Mouse (Mus musculus) myocyte (in vitro differentiated cells): ENCODE measurements around the gene Pnkp. TPM values are rescaled to one million over a fixed set of nuclear protein-coding genes. Genes with fewer than 3 reads are reported as not detected.

Experiments used
- H3K27me3 ChIP-seq: one replicate; pipeline ENCODE4 v1.6.1; 2011; ENCODE audit not compliant: control insufficient read depth, insufficient read depth, insufficient read length
- H3K36me3 ChIP-seq: one replicate; pipeline ENCODE4 v1.6.1; 2011; ENCODE audit not compliant: control insufficient read depth, insufficient read depth
- H3K4me2 ChIP-seq: one replicate; pipeline ENCODE4 v1.6.1; 2011; ENCODE audit warnings: low read depth, control low read depth
- H3K4me3 ChIP-seq: one replicate; pipeline ENCODE4 v1.5.1; 2011; ENCODE audit warnings: mild to moderate bottlenecking, control low read depth, moderate library complexity
- H3K79me2 ChIP-seq: one replicate; pipeline ENCODE4 v1.6.1; 2011; ENCODE audit not compliant: control insufficient read depth, insufficient read depth
- H3ac ChIP-seq: one replicate; pipeline ENCODE4 v1.6.1; 2011; ENCODE audit not compliant: control insufficient read depth, insufficient read length
- CEBPB ChIP-seq: IDR thresholded peaks from 2 replicates; pipeline ENCODE4 v1.6.1; 2011; ENCODE audit warnings: mild to moderate bottlenecking, moderate library complexity; ENCODE audit not compliant: poor library complexity, insufficient read depth, severe bottlenecking
- E2F4 ChIP-seq: IDR thresholded peaks from one replicate; pipeline ENCODE4 v1.6.1; 2011; ENCODE audit warnings: mild to moderate bottlenecking, control low read depth, moderate library complexity; ENCODE audit not compliant: insufficient read depth
- MAX ChIP-seq: IDR thresholded peaks from one replicate; pipeline ENCODE4 v1.6.1; 2011; ENCODE audit warnings: low read depth, mild to moderate bottlenecking, control low read depth
- MYOD1 ChIP-seq, 3 experiments: IDR thresholded peaks; one replicate each; pipeline ENCODE4 v1.6.1; 2011; ENCODE audit warnings: control low read depth in 2 of 3, low read depth in 2 of 3, mild to moderate bottlenecking in 2 of 3, moderate library complexity in 1 of 3; ENCODE audit not compliant: insufficient read length in 2 of 3, control insufficient read depth in 1 of 3
- MYOG ChIP-seq, 3 experiments: IDR thresholded peaks; one replicate each; pipeline ENCODE4 v1.6.1; 2011; ENCODE audit warnings: control low read depth in 2 of 3, low read depth in 2 of 3, mild to moderate bottlenecking in 2 of 3; ENCODE audit not compliant: insufficient read length in 2 of 3, control insufficient read depth in 1 of 3, insufficient read depth in 1 of 3
- POLR2A ChIP-seq: IDR thresholded peaks from one replicate; pipeline ENCODE4 v1.6.1; 2011; ENCODE audit warnings: low read depth, mild to moderate bottlenecking, control low read depth, moderate library complexity; ENCODE audit not compliant: insufficient read length
- POLR2AphosphoS2 ChIP-seq: IDR thresholded peaks from one replicate; pipeline ENCODE4 v1.6.1; 2011; ENCODE audit warnings: low read depth, control low read depth; ENCODE audit not compliant: insufficient read length
- REST ChIP-seq: IDR thresholded peaks from one replicate; pipeline ENCODE4 v1.6.1; 2011; ENCODE audit warnings: mild to moderate bottlenecking, control low read depth, moderate library complexity; ENCODE audit not compliant: insufficient read depth, insufficient read length
- SRF ChIP-seq: IDR thresholded peaks from one replicate; pipeline ENCODE4 v1.6.1; 2011; ENCODE audit warnings: low read depth; ENCODE audit not compliant: control insufficient read depth, insufficient read length
- TCF12 ChIP-seq: IDR thresholded peaks from one replicate; pipeline ENCODE4 v1.6.1; 2011; ENCODE audit warnings: mild to moderate bottlenecking, control low read depth; ENCODE audit not compliant: poor library complexity, insufficient read depth, severe bottlenecking
- TCF3 ChIP-seq: IDR thresholded peaks from one replicate; pipeline ENCODE4 v1.6.1; 2011; ENCODE audit warnings: low read depth, control low read depth; ENCODE audit not compliant: insufficient read length
- USF1 ChIP-seq: IDR thresholded peaks from one replicate; pipeline ENCODE4 v1.6.1; 2011; ENCODE audit warnings: low read depth, mild to moderate bottlenecking, control low read depth, moderate library complexity
- polyA plus RNA-seq: library from polyadenylated mRNA; unstranded; fragments of >200 nt; fragmentation: generic; extraction: Trizol; gene quantifications from one replicate; pipeline ENCODE4 v1.2.1, GENCODE M21; 2012; ENCODE audit warnings: missing spikeins

The Pnkp gene
- polyA plus RNA-seq, 1 experiment: 47.9 TPM

- H3K4me2 ChIP-seq: peak overlapping the region; percentile 72
- peaks cover 7% of the 10 kb centered on the region for H3K36me3 ChIP-seq
- H3ac ChIP-seq: peak overlapping the region; percentile 80
- H3K79me2 ChIP-seq: peaks cover 34% of the 10 kb centered on the region
- H3K4me3 ChIP-seq: peak overlapping the region; percentile 94
- TF ChIP-seq SRF: peak; percentile 32
- no peak for TF ChIP-seq E2F4
- peak; percentile 61 for TF ChIP-seq POLR2A
- peak in 1 of 3 experiments; percentile 14 for TF ChIP-seq MYOD1 (IDR thresholded peaks at IDR 0.05; ENCODE audit: control insufficient read depth in 1 of 3, insufficient read length in 2 of 3, low read depth in 2 of 3)
- peak; percentile 48 for TF ChIP-seq POLR2AphosphoS2
- TF ChIP-seq TCF3: no peak
- no peak for TF ChIP-seq MYOG (IDR thresholded peaks at IDR 0.05; ENCODE audit: control insufficient read depth in 1 of 3, insufficient read depth in 1 of 3, insufficient read length in 2 of 3, low read depth in 2 of 3)
- TF ChIP-seq CEBPB: 0 out of 2 replicates have a peak, but pooled peaks have one; percentile 11
- no peak for TF ChIP-seq REST
- TF ChIP-seq TCF12: no peak
- TF ChIP-seq MAX: peak; percentile 12
- TF ChIP-seq USF1: peak; percentile 46
- H3K27me3 ChIP-seq: no peaks in the 10 kb centered on the region
These were observed 7.4 kb upstream of the Pnkp start for GRCm38 (mm10) chr7:44849416-44850111.

DNA sequence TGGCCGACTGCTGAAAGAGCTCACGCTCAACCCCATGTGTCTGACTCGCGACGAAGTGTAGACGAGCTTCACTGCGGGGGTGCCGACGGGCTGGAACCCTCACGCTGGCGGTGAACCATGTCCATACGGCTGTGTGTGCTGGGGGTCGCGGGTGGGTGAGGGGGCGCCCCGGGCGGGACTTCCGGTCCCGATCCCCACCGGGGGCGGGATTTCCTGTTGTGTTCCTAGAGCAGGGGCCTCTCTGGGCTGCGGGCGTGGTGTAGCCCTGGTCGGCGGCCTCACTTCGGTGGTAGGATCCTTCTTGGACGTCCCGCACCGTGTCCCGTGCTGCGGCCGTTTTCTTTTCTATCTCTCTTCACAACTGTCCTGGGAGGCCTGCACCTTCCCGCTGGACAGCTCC lies 6.8 kb upstream of the Pnkp start:
- Histone ChIP-seq H3K4me2 (peak overlapping the region; percentile 72), H3ac (peak overlapping the region; percentile 80), H3K79me2 (peaks cover 34% of the 10 kb centered on the region), H3K36me3 (peaks cover 7% of the 10 kb centered on the region), H3K27me3 (no peaks in the 10 kb centered on the region), H3K4me3 (peak overlapping the region; percentile 94)
- TF ChIP-seq TCF3 (no peak), POLR2A (peak; percentile 46)

- Histone ChIP-seq H3K79me2 (peaks cover 34% of the 10 kb centered on the region), H3K4me2 (peak overlapping the region; percentile 72), H3K36me3 (peaks cover 7% of the 10 kb centered on the region), H3ac (peak overlapping the region; percentile 80), H3K4me3 (peak overlapping the region; percentile 94), H3K27me3 (no peaks in the 10 kb centered on the region)
- no peak for TF ChIP-seq E2F4
- no peak for TF ChIP-seq USF1
- no peak for TF ChIP-seq MYOD1 (IDR thresholded peaks at IDR 0.05; ENCODE audit: control insufficient read depth in 1 of 3, insufficient read length in 2 of 3, low read depth in 2 of 3)
- no peak for TF ChIP-seq MYOG (IDR thresholded peaks at IDR 0.05; ENCODE audit: control insufficient read depth in 1 of 3, insufficient read depth in 1 of 3, insufficient read length in 2 of 3, low read depth in 2 of 3)
These were observed 5.9 kb upstream of the Pnkp start for GRCm38 (mm10) chr7:44850789-44851624.

DNA sequence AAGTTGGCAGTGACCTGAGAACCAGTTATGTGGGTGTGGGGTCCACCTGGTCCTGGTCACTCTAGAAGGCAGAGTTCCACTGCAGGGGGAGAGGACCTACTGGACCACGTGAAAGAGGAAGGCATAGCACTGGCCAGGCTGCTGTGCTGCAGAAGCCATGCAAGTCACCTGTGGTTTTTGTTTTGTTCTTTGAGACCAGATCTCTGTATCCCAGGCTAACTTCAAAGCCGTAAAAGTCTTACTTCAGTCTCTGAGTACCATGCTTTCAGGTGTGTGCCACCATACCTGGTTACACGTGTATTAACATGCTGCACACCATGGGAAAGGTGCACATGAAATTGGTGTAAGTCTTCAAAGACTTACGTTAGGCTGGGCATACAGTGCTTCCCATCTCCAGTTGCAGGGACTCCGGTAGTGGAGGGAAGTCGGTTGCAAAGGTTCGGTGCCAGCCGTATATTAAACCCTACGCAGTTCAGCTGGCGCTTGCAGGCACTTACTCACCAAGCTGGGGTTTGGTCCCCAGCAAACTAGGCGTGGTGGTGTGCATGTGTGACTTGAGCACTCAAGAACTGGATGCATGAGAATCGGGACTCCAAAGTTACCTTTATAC lies 5.2 kb upstream of the Pnkp start:
- Histone ChIP-seq H3K4me3 (peak overlapping the region; percentile 94), H3K36me3 (no peaks in the 10 kb centered on the region), H3K4me2 (peak overlapping the region; percentile 72), H3K27me3 (no peaks in the 10 kb centered on the region), H3ac (no peak overlapping the region), H3K79me2 (peaks cover 33% of the 10 kb centered on the region)
- TF ChIP-seq TCF3 (no peak), MAX (no peak), POLR2AphosphoS2 (no peak), POLR2A (no peak), TCF12 (no peak), MYOG (IDR thresholded peaks at IDR 0.05; ENCODE audit: control insufficient read depth in 1 of 3, insufficient read depth in 1 of 3, insufficient read length in 2 of 3, low read depth in 2 of 3) (no peak), MYOD1 (IDR thresholded peaks at IDR 0.05; ENCODE audit: control insufficient read depth in 1 of 3, insufficient read length in 2 of 3, low read depth in 2 of 3) (no peak), REST (no peak), CEBPB (no peak), E2F4 (no peak), USF1 (no peak), SRF (no peak)
